8 mouse cellular contexts compared by ENCODE assay signal in genomic region chr17:49428239-49428688, GRCm38 (mm10). TPM values are rescaled to one million over a fixed set of nuclear protein-coding genes. Genes with fewer than 3 reads are reported as not detected.
DNase-seq lines count a peak whose midpoint lies in the region; ATAC-seq lines count a peak whose summit lies in the region.

Gene Mocs1, plus strand, starts transcription at chr17:49428362.

- intact Hi-C loops in left cerebral cortex, postnatal 14 days (cut with DNase I): no loop called here

- ATAC-seq in intestine, embryonic 14.5 days (replicated peaks; ENCODE audit: low FRiP score, low TSS enrichment, low read depth): peak; percentile 97

- peak within 1 kb of the TSS; percentile 40; the same call in 1 of the 2 replicates for H3K27ac ChIP-seq in intestine, embryonic 14.5 days (ENCODE audit: low read depth)

- peaks cover 19% of the 10 kb centered on the region for H3K4me1 ChIP-seq in intestine, embryonic 14.5 days (replicated peaks; ENCODE audit: control insufficient read depth, insufficient read depth, low read length)

- peak within 1 kb of the TSS; percentile 85 for H3K9ac ChIP-seq in intestine, embryonic 14.5 days (ENCODE audit: low read length)

- peak within 1 kb of the TSS; percentile 97 for H3K4me2 ChIP-seq in intestine, embryonic 14.5 days (ENCODE audit: low read length)

- peak within 1 kb of the TSS; percentile 81 for H3K4me3 ChIP-seq in intestine, embryonic 14.5 days (ENCODE audit: low read depth, low read length)

- no peaks in the 10 kb centered on the region for H3K9me3 ChIP-seq in intestine, embryonic 14.5 days (ENCODE audit: control insufficient read depth, low read length)

- peak; percentile 96 to 98 for DNase-seq in adrenal gland, adult (ENCODE audit: inconsistent age in 2 of 2, low spot score in 1 of 2)
- peak; percentile 97 for DNase-seq in embryo, embryonic 10.5 days (ENCODE audit: low spot score)
- peak; percentile 93 for DNase-seq in gastrocnemius, postnatal 25 days
- DNase-seq in intestine, embryonic 14.5 days (ENCODE audit: low spot score): peak; percentile 89
- DNase-seq in left cerebral cortex, postnatal 14 days (ENCODE audit: low spot score in 2 of 2): peak; percentile 95
- DNase-seq in mesoderm, embryonic 11.5 days (ENCODE audit: low read depth, low spot score): peak; percentile 93
- DNase-seq in right cerebral cortex, postnatal 36 days (ENCODE audit: low spot score in 2 of 2): peak; percentile 91 to 93
- DNase-seq in yolk sac, embryonic 10.5 days (ENCODE audit: low spot score): peak; percentile 93

- WGBS in intestine, embryonic 14.5 days: 0% methylated on average over 28 of the region's 28 CpGs

- H3K27me3 ChIP-seq in intestine, embryonic 14.5 days (replicated peaks; ENCODE audit: control insufficient read depth, insufficient read depth, low read length): no peaks in the 10 kb centered on the region

- 0 out of 2 replicates have a peak, but pooled peaks cover 5% of the 10 kb centered on the region for H3K36me3 ChIP-seq in intestine, embryonic 14.5 days (ENCODE audit: control insufficient read depth, insufficient read depth, low read length)

RNA-seq across cellular contexts. Expression of gene Mocs1, which starts in this region (rescaled TPM):
- 10 to 100 TPM; 16.1 to 20.3 TPM for total RNA-seq in gastrocnemius, postnatal 25 days (2021)
- 7.8 and 8.7 TPM in 2 replicates for polyA plus RNA-seq in intestine, embryonic 14.5 days (2014; fragmentation: Nextera tagmentation; extraction: Ambion mirVana)
- total RNA-seq in left cerebral cortex, postnatal 14 days (2021): 10 to 100 TPM in 1 of 2 experiments, 1 to 10 TPM in 1; 9.9 to 12.5 TPM

Comparison
In these comparisons a context has a peak if more than half of its experiments do, and no peak if none do; other contexts are left out.
1. Peak in every context shown above with its lines: DNase-seq, ATAC-seq, H3K4me3 ChIP-seq and H3K27ac ChIP-seq.